Mouse (Mus musculus): ENCODE measurements around the gene Cldn22. TPM values are rescaled to one million over a fixed set of nuclear protein-coding genes. Genes with fewer than 3 reads are reported as not detected.

The Cldn22 gene
- total RNA-seq, 2 experiments from 2014 or later = 0.69 TPM; not detected in 1

Other genes starting within 250 kb of the Cldn22 start
- gene Ing2, start 148.9 kb upstream of the Cldn22 start, total RNA-seq (2021) = 10 to 100 TPM; 13.5 to 15.6 TPM
- 1 to 10 TPM; 5.0 TPM for gene Cdkn2aip, start 110.5 kb upstream of the Cldn22 start, total RNA-seq (2021)
- not detected for gene Cldn24, start 2.3 kb upstream of the Cldn22 start, total RNA-seq (2021)
- 1 to 10 TPM; 5.6 to 6.4 TPM for gene Wwc2, start 166.4 kb downstream of the Cldn22 start, total RNA-seq (2021)